Mouse (Mus musculus): ENCODE data around the gene Enox1. TPM values are rescaled to one million over a fixed set of nuclear protein-coding genes. Genes with fewer than 3 reads are reported as not detected.
"Not testable (repeated sequence)": the region's sequence is repeated elsewhere in the genome, so short reads cannot be mapped to it uniquely, and the experiment has no call there.

Enox1 gene
- polyA plus RNA-seq (2011; ENCODE audit: insufficient read depth, insufficient read length, low replicate concordance, missing spikeins) = 0.65 TPM in 1 of 2 replicates, not detected in the other

GRCm38 (mm10) chr14:77156222-77156910 is at the start of gene Enox1:
Enox1 (plus strand) TSS chr14:77156763.
- no peak within 1 kb of the TSS for H3K4me3 ChIP-seq (replicated peaks; ENCODE audit: control insufficient read depth, low read depth, low read length)
- TF ChIP-seq POLR2A (IDR thresholded peaks at IDR 0.05; ENCODE audit: borderline replicate concordance, control insufficient read depth, low read depth, low read length) (no peak), CTCF (IDR thresholded peaks at IDR 0.05; ENCODE audit: control insufficient read depth, insufficient read depth, low read length) (no peak)
- H3K4me1 ChIP-seq (ENCODE audit: control insufficient read depth, insufficient read depth, low read length) = no peaks in the 10 kb centered on the region; the same call in 1 of the 2 replicates
- H3K27ac ChIP-seq (ENCODE audit: control insufficient read depth, insufficient read depth, low read depth, low read length, poor library complexity) = no peak within 1 kb of the TSS; the same call in 1 of the 2 replicates
- WGBS = 2% methylated on average over 73 of the region's 73 CpGs

GRCm38 (mm10) chr14:77110622-77111021 is 45.9 kb upstream of the Enox1 start:
- not testable (repeated sequence) for H3K27ac ChIP-seq (ENCODE audit: control insufficient read depth, insufficient read depth, low read depth, low read length, poor library complexity); H3K4me1 ChIP-seq (ENCODE audit: control insufficient read depth, insufficient read depth, low read length); H3K4me3 ChIP-seq (replicated peaks; ENCODE audit: control insufficient read depth, low read depth, low read length)
- WGBS = 90% methylated on average over 5 of the region's 5 CpGs

- Histone ChIP-seq H3K4me1 (ENCODE audit: control insufficient read depth, insufficient read depth, low read length) (no peaks in the 10 kb centered on the region), H3K4me3 (replicated peaks; ENCODE audit: control insufficient read depth, low read depth, low read length) (no peak overlapping the region), H3K27ac (ENCODE audit: control insufficient read depth, insufficient read depth, low read depth, low read length, poor library complexity) (no peak overlapping the region)
- TF ChIP-seq CTCF (IDR thresholded peaks at IDR 0.05; ENCODE audit: control insufficient read depth, insufficient read depth, low read length) = no peak
- TF ChIP-seq POLR2A (IDR thresholded peaks at IDR 0.05; ENCODE audit: borderline replicate concordance, control insufficient read depth, low read depth, low read length) = no peak
- 77% methylated on average over 5 of the region's 5 CpGs for WGBS
Measured at GRCm38 (mm10) chr14:77130612-77131011, 26.0 kb upstream of the Enox1 start.

- H3K4me1 ChIP-seq (ENCODE audit: control insufficient read depth, insufficient read depth, low read length) = no peaks in the 10 kb centered on the region
- TF ChIP-seq POLR2A (IDR thresholded peaks at IDR 0.05; ENCODE audit: borderline replicate concordance, control insufficient read depth, low read depth, low read length) (no peak), CTCF (IDR thresholded peaks at IDR 0.05; ENCODE audit: control insufficient read depth, insufficient read depth, low read length) (no peak)
- WGBS = 68% methylated on average over 6 of the region's 6 CpGs
Measured at GRCm38 (mm10) chr14:77136936-77137335, 19.6 kb upstream of the Enox1 start.

GRCm38 (mm10) chr14:77141324-77142282 is 15.0 kb upstream of the Enox1 start:
- Histone ChIP-seq H3K4me3 (replicated peaks; ENCODE audit: control insufficient read depth, low read depth, low read length) (no peak overlapping the region), H3K27ac (ENCODE audit: control insufficient read depth, insufficient read depth, low read depth, low read length, poor library complexity) (no peak overlapping the region), H3K4me1 (ENCODE audit: control insufficient read depth, insufficient read depth, low read length) (no peaks in the 10 kb centered on the region)
- 20% methylated on average over 17 of the region's 17 CpGs for WGBS
- no peak for TF ChIP-seq CTCF (IDR thresholded peaks at IDR 0.05; ENCODE audit: control insufficient read depth, insufficient read depth, low read length)
- TF ChIP-seq POLR2A (IDR thresholded peaks at IDR 0.05; ENCODE audit: borderline replicate concordance, control insufficient read depth, low read depth, low read length) = no peak

More at GRCm38 (mm10) chr14:77136936-77137335, 19.6 kb upstream of the Enox1 start:
- Histone ChIP-seq H3K4me3 (replicated peaks; ENCODE audit: control insufficient read depth, low read depth, low read length) (no peak overlapping the region), H3K27ac (ENCODE audit: control insufficient read depth, insufficient read depth, low read depth, low read length, poor library complexity) (no peak overlapping the region)

- WGBS = 66% methylated on average over 4 of the region's 4 CpGs
- Histone ChIP-seq H3K27ac (ENCODE audit: control insufficient read depth, insufficient read depth, low read depth, low read length, poor library complexity) (no peak overlapping the region), H3K4me1 (ENCODE audit: control insufficient read depth, insufficient read depth, low read length) (no peaks in the 10 kb centered on the region), H3K4me3 (replicated peaks; ENCODE audit: control insufficient read depth, low read depth, low read length) (no peak overlapping the region)
- TF ChIP-seq CTCF (IDR thresholded peaks at IDR 0.05; ENCODE audit: control insufficient read depth, insufficient read depth, low read length) (no peak), POLR2A (IDR thresholded peaks at IDR 0.05; ENCODE audit: borderline replicate concordance, control insufficient read depth, low read depth, low read length) (no peak)
Measured at GRCm38 (mm10) chr14:77145103-77145502, 11.5 kb upstream of the Enox1 start.

GRCm38 (mm10) chr14:77147635-77148034 is 8.9 kb upstream of the Enox1 start:
- no peak overlapping the region for H3K27ac ChIP-seq (ENCODE audit: control insufficient read depth, insufficient read depth, low read depth, low read length, poor library complexity)
- H3K4me3 ChIP-seq (replicated peaks; ENCODE audit: control insufficient read depth, low read depth, low read length) = no peak overlapping the region
- 88% methylated on average over 1 of the region's 1 CpGs for WGBS
- H3K4me1 ChIP-seq (ENCODE audit: control insufficient read depth, insufficient read depth, low read length) = no peaks in the 10 kb centered on the region
- TF ChIP-seq CTCF (IDR thresholded peaks at IDR 0.05; ENCODE audit: control insufficient read depth, insufficient read depth, low read length) = no peak
- no peak for TF ChIP-seq POLR2A (IDR thresholded peaks at IDR 0.05; ENCODE audit: borderline replicate concordance, control insufficient read depth, low read depth, low read length)

- H3K4me3 ChIP-seq (replicated peaks; ENCODE audit: control insufficient read depth, low read depth, low read length) = no peak overlapping the region
- no peaks in the 10 kb centered on the region for H3K4me1 ChIP-seq (ENCODE audit: control insufficient read depth, insufficient read depth, low read length)
- TF ChIP-seq POLR2A (IDR thresholded peaks at IDR 0.05; ENCODE audit: borderline replicate concordance, control insufficient read depth, low read depth, low read length) (no peak), CTCF (IDR thresholded peaks at IDR 0.05; ENCODE audit: control insufficient read depth, insufficient read depth, low read length) (no peak)
- WGBS = 80% methylated on average over 6 of the region's 6 CpGs
- no peak overlapping the region for H3K27ac ChIP-seq (ENCODE audit: control insufficient read depth, insufficient read depth, low read depth, low read length, poor library complexity)
Measured at GRCm38 (mm10) chr14:77150556-77150955, 6.0 kb upstream of the Enox1 start.
